Mouse (Mus musculus): Measurements from ENCODE around the gene Ppp1r10. TPM values are rescaled to one million over a fixed set of nuclear protein-coding genes. Genes with fewer than 3 reads are reported as not detected.
A peak's percentile ranks its signal among the peaks of the same experiment; 100 is the strongest.
"Not testable (repeated sequence)": the region's sequence is repeated elsewhere in the genome, so short reads cannot be mapped to it uniquely, and the experiment has no call there.

Gene Ppp1r10
- total RNA-seq, 2 experiments from 2014 or later, result 80.1 to 121 TPM

GRCm38 (mm10) chr17:35927471-35927870, 11.2 kb downstream of the Ppp1r10 start:
- peak; percentile 83 for ATAC-seq (replicated peaks; ENCODE audit: poor library complexity)

GRCm38 (mm10) chr17:35929534-35929933, 13.3 kb downstream of the Ppp1r10 start:
- no peak for ATAC-seq (replicated peaks; ENCODE audit: poor library complexity)

DNA sequence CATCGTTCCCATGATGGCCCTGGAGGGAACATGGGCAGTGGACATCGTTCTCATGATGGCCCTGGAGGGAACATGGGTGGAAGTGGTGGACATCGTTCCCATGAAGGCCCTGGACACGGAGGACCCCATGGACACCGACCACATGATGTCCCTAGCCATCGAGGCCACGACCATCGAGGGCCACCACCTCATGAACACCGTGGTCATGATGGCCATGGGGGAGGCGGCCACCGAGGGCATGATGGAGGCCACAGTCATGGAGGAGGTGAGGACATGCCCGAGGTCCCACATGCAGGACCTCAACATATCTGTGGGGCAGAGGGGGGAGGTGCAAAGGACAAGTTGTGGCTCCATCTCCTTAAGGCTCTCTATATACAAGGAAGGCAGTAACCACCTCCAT, 14.4 kb downstream of the Ppp1r10 start:
- no peak for ATAC-seq (replicated peaks; ENCODE audit: poor library complexity)

DNA sequence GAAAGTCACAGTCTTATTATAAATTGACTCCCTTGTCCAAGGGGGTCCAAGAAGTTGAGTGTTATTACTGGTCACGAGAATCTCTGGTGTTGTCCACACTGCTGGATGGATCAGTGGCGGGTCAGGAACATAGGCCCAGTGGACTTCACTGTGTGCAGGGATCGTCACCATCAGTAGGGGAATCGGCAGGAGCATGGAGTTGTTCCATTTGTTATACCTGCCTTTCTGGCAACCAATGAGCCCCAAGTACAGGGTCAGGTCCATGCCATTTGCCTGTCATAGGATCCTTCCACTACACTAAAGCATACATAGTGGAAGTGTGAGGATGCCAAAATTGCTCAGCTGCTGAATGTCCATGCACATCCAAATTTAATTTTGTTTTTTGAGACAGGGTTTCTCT, 16.4 kb downstream of the Ppp1r10 start:
- ATAC-seq (replicated peaks; ENCODE audit: poor library complexity), result no peak

GRCm38 (mm10) chr17:35935763-35936162, 19.5 kb downstream of the Ppp1r10 start:
- peak; percentile 64 for ATAC-seq (replicated peaks; ENCODE audit: poor library complexity)

- peak; percentile 98 for ATAC-seq (replicated peaks; ENCODE audit: poor library complexity)
Observed at GRCm38 (mm10) chr17:35937700-35938348, 21.6 kb downstream of the Ppp1r10 start.

DNA sequence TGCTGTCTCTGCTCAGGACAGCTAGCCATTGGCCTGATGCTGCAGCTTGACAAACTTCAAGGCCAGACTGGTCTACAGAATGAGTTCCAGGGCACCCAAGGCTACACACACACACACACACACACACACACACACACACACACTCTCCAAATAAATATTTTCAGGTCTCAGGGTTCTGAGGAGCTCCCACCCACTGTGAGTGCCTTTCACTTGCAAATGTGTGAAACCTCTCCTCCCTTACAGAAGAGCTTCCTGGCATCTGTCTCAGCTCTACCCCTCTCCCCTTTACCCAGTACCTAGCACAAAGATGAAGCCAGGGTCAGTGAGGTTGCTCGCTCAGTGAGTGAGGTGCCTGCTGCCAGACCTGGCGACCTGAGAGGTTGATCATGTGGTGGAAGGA, 22.9 kb downstream of the Ppp1r10 start:
- no peak for ATAC-seq (replicated peaks; ENCODE audit: poor library complexity)

DNA sequence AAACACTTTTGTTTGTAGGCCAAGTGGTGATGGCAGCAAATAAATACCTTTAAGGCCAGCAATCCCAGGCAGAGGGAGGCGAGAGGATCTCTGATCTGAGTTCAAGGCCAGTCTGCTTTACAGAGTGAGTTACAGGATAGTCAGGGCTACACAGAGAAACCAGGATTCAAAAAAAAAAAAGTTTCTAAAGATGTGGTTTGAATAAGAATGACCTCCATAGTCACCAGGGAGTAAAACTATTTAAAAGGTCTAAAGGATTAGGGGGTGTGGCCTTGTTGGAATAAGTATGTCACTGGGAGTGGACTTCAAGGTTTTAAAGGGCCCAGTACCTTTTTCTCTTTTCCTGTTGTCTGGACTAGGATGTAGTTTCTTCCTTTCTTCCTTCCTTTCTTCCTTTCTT, 23.7 kb downstream of the Ppp1r10 start:
- ATAC-seq (replicated peaks; ENCODE audit: poor library complexity), result no peak

DNA sequence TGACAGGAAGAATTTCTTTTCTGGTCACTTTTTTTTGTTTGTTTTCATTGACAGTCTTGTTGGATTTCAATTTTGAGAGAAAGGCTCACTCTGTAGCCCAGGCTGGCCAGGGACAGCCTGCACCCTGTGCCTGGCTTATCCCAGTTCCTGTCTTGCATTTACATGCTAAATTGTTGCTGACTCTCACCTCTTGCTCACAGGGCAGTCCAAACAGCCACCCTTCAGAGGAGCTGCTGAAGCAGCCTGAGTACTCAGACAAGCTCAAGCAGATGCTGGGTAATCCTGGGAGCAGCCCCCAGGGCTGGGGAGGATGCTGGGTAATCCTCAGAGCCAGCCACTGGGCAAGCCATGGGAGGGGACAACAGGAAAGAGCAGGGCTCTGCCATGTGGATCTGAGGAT, 34.7 kb downstream of the Ppp1r10 start:
- ATAC-seq (replicated peaks; ENCODE audit: poor library complexity), result not testable (repeated sequence)

GRCm38 (mm10) chr17:35952559-35952958, 36.3 kb downstream of the Ppp1r10 start:
- not testable (repeated sequence) for ATAC-seq (replicated peaks; ENCODE audit: poor library complexity)

DNA sequence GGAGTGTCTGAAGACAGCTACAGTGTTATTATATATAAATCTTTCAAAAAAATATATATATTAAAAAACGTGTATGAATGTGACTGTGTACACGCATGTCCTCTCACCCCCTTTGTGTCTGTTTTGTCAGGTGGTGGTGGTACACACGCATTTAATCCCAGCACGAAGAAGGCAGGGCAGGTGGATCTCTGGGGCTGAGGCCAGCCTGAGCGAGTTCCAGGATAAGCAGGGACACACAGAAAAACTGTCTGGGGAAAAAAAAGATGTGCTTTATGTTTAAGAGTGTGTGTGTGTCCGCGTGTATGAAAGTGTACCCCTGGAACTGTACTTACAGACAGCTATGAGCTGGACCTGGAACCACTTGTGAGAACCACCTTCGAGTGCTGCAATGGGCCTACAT, 38.4 kb downstream of the Ppp1r10 start:
- no peak for ATAC-seq (replicated peaks; ENCODE audit: poor library complexity)

DNA sequence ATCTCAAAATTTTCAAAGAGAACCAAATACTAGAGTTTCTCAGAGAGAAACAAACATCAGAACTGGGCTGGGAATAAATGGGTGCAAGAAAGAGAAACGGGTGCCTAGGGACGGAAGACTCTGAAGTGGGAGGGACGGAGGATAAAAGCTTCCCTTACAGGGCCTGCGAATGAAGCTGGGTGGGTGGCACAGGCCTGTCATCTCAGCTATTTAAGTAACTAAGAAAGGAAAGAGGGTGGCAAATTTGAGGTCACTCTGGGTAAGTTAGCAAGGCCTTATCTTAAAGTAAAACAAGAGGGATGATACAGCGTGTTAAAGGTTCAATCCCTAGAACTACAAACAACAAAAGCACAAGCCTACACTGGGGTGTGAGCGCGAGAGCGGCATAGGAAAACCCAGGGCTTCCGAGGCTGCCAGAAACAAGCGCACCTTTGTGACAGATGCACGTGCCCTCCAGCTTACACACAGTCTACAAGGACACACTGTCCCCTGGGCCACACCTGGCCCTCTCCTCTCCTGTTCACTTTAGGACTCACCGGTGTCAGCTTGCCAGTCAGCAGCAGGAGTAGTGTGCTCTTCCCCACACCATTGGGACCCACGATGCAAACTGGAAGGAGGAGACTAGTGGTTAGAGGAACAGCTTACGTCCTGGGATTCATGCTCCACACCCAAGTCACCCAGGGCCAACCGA, 42.4 kb downstream of the Ppp1r10 start:
- no peak for ATAC-seq (replicated peaks; ENCODE audit: poor library complexity)

- ATAC-seq (replicated peaks; ENCODE audit: poor library complexity), result no peak
Observed at GRCm38 (mm10) chr17:35963279-35963678, 47.0 kb downstream of the Ppp1r10 start.

GRCm38 (mm10) chr17:35967621-35968020, 51.4 kb downstream of the Ppp1r10 start:
- ATAC-seq (replicated peaks; ENCODE audit: poor library complexity), result no peak

GRCm38 (mm10) chr17:35969418-35970389, 53.5 kb downstream of the Ppp1r10 start, which contains the start of gene Abcf1:
TSS of gene Abcf1 (minus strand) at chr17:35969761.
- ATAC-seq (replicated peaks; ENCODE audit: poor library complexity), result peak; percentile 97

- ATAC-seq (replicated peaks; ENCODE audit: poor library complexity), result peak; percentile 32
Observed at GRCm38 (mm10) chr17:35972131-35972530, 55.9 kb downstream of the Ppp1r10 start.

- peak; percentile 16 for ATAC-seq (replicated peaks; ENCODE audit: poor library complexity)
Observed at GRCm38 (mm10) chr17:35978811-35979400, 62.7 kb downstream of the Ppp1r10 start.

GRCm38 (mm10) chr17:35979401-35980362, 63.4 kb downstream of the Ppp1r10 start, which contains the start of the genes Gnl1 and Prr3:
TSS of gene Gnl1 (plus strand) at chr17:35979851.
TSS of gene Prr3 (minus strand) at chr17:35980236.
- ATAC-seq (replicated peaks; ENCODE audit: poor library complexity), result peak; percentile 87

- ATAC-seq (replicated peaks; ENCODE audit: poor library complexity), result no peak
Observed at GRCm38 (mm10) chr17:35980363-35980754, 64.1 kb downstream of the Ppp1r10 start.

GRCm38 (mm10) chr17:35981776-35982175, 65.5 kb downstream of the Ppp1r10 start:
- no peak for ATAC-seq (replicated peaks; ENCODE audit: poor library complexity)
